Mouse (Mus musculus) lung, postnatal 10 days (tissue): ENCODE data around the gene Rpl38.
"Not testable (repeated sequence)": the region's sequence is repeated elsewhere in the genome, so short reads cannot be mapped to it uniquely, and the experiment has no call there.

ENCODE experiments used
- DNase-seq: peaks from one replicate; pipeline ENCODE4 v3.0.0; 2021

Rpl38 gene

DNA sequence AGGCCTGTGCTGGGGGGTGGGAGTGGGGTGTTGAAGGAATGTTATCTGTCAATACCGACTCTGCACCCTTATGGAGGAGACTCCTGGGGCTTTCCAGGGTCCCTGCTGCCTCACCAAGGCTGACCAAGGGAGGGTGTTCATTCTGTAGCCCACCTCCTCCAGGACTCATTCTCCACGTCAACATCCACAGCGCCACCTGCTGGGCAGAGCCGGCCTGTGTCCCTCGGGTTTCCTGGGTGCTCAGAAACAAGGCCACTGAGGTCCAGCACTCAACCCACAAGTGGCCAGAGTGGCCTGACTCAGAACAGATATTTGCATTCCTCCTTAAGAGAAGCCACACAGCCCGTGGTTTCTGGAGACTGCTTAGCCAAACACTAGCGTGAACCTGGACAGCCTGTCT is 10.6 kb upstream of the Rpl38 start:
- peak; percentile 78 for DNase-seq

DNA sequence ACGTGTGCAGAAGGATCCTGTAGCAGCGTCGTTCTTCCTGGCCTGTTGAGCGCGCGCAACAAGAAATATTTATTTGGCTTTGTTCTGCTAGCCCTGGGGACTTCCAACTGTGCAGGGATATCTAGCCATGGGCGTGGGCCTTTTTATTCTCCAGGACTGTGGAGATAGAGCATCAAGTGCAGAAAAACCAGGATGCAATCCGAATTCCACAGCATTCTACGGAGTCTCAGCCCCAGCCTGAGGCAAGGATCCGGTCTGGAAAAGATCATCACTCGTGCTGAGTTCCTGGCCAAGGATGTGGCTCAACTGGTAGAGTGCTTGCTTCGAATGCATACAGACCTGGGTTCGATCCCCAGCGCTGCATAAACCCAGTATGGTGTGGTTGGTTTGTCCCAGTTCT is 6.2 kb upstream of the Rpl38 start:
- DNase-seq, result no peak

DNA sequence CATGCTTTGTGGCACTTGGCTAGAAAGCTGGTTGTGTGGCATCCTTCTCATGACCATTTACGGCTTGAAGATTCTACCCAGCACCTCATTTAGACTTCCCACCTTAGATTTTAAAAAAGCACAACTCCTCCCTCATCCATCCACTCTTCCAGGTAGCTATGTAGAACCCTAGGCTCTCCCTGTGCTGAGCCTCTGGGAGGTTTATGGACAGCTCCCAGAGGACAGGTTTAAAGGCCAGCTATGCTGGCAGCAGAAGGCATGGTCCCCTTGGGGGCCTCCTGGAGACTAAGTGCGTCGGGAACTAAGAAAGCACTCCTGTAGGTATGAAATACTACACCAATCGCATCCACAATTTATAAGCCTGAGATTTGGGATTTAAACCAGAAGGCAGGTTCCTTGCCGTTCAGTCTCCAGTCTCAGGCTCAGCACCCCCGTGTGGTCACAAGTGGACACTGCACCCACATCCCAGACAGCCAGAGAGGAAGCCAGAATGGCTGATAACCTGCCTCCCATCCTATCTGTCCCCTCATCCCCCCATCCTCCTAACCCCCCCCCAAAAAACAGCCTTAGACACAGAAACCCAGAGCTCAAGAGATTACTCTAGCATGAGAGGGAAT is 5.5 kb upstream of the Rpl38 start:
- peak; percentile 77 for DNase-seq

DNA sequence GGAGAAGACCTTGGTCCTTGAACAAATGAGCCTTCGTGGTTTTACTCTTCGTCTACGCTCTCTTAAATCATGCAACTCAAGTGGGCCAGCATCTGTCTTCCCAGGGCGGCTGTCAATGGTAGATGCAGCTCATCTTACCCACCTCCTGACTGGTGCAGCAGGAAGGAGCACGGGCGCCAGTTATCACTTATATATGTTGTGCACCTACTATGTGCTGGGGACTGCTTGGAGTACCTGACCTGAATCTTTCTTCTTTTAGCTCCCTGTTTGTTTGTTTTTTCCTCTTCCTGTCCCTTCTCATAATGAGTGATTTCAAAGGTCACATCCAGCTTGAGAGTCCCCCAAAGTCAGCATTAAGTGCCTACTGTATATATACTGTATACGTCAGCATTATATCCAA is 4.2 kb upstream of the Rpl38 start:
- DNase-seq, result no peak

DNA sequence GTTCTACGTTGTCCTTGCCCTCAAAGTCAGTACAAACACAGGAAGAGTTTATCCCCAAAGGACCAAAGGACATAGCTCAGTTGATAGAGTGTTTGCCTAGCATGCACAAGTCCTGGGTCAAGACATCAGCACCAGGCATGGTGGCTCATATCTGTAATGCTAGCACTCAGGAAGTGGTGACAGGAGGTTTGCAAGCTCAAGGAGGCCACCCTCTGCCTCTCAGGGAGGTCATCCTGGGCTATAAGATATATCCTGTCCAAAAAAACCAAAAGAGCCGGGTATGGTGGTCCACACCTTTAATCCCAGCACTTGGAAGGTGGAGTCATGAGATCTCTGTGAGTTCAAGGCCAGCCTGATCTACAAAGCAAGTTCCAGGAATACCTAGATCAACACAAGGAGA is 2.9 kb upstream of the Rpl38 start:
- DNase-seq, result no peak

DNA sequence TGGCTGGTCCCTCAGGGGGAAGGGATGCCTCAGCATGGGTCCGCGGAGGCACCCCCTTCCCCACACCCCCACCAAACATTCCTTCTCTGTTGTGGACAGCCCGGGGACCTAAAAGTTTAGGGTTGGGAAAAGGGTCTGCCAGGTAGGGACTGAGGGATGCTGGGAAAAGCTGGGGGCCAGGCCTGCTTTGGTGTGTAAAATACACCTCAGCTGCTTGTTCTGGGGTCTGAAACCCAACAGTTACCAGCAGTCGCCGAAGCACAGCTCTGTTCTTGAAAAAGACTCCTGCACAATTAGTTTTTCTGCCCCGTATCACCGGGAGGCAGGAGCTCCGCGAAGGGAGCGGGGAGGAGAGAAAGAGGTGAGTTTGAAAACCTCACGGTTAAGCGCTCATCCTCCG is 1.5 kb upstream of the Rpl38 start:
- DNase-seq, result no peak

DNA sequence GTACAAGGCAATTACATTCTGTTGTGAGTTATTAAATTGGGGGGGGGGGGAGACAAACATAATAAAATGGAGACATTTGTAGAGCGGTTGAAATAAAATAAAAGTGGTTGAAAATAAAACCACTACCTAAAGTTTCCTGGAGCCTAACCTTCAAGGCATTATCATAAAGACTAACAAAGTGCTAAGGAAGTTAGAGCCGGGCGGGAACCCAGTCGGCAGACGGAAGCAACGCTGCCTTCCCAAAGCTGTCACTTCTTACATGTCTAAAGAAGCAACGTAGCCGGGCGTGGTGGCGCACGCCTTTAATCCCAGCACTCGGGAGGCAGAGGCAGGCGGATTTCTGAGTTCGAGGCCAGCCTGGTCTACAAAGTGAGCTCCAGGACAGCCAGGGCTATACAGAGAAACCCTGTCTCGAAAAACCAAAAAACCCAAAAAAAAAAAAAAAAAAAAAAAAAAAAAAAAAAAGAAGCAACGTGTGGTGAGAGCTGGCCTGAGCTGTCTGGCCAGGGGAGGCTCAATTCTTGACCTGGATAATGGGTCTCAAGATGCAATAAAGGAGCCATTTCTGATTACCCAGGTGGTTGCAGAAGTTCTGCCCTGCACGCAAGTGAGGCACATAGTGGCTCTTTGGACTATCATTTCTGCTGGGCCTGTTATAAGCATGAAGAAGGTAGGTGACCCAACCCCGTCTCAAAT is 940 bp upstream of the Rpl38 start:
- DNase-seq, result no peak

DNA sequence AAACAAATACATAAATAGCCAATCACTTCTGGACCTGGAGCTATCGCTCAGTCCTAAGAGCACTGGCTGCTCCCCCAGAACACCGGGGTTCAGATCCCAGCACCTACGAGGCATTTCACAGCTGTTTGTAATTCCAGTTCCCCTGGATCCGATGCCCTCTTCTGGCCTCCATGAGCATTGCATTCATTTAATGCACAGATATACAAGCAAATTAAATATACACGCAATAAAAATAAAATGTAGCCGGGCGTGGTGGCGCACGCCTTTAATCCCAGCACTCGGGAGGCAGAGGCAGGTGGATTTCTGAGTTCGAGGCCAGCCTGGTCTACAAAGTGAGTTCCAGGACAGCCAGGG is 415 bp upstream of the Rpl38 start:
- DNase-seq, result peak; percentile 37

DNA sequence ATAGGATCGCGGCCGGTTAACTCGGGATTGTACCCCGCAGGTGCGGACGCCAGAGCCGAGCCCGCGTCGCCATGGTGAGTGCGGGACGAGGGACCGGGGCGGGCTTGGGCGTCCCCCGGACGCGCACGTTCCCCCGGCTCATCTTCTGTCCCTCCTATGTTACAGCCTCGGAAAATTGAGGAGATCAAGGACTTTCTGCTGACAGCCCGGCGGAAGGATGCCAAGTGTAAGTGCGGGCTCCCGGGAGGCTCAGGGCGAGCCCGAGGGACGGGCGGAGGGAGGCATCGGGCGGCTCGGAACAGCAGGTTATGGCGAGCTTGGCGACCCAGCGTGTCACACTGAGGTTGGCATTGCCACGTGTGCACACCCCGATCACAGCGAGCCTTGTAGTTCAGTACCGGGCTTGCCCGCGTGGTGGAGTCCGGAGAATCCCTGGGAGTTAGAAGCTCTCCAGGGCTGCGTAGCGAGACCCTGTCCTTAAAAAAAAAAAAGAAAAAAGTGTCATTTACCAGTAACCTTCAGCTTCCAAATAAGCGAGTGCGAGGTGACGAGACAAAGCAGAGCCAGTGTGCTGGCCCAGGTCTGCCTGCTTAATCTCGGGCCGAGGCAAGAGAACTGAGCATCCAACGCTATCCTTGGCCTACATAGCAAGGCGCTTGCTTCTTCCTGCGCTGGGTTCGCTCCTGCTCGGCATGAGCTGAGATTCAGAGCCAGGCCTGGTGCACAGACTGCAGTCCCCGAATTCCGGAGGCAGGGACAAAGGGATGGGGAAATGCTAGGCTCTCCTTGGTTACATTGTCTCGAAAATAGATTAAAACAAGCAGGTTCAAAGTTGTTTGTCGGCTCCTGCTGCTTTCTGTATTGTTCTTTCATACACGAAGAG is 658 bp downstream of the Rpl38 start:
- peak; percentile 92 for DNase-seq

DNA sequence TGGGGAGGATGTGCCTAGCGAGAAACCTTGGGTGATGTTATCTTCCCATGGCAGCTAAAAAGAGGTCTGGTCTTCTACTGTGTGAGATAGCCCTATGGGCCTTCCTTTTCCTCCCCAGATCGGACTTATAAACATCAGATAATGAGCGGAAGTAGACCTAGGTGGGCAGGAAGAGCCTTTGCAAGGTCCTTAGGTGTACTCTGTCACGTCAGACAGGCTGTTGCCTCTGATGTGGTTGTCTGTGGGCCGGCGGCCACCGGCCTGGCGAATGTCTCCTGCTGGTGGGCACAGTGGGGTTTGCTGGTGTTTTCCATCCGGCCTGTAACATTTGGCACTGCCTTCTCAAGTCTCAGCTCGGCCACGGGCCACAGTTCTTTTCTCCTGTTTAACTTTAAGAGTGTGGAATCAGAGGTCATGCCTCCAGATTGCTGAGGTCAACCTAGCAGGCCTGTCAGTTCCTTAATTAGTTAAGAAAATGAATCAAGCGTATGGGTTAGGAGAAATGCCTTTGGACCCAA is 1.4 kb downstream of the Rpl38 start:
- peak; percentile 28 for DNase-seq

DNA sequence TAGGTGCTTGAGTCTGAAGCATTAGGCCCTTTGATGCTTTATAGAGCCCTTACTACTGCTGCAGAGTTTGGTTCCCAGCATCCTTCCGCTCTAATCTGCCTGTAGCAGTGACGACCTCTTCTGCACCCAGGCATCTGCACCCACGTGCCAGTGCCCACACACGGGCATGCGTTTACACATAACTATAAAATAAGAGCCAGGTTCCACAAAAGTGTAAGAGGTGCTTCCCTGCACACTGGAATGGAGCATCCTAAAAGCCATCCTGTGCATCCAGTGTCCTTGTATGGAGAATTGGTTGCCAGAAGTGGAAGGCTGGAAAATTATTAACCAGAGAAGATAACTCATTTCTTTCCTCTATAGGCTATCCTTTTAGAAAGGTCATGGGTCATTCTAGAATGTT is 2.8 kb downstream of the Rpl38 start:
- no peak for DNase-seq

DNA sequence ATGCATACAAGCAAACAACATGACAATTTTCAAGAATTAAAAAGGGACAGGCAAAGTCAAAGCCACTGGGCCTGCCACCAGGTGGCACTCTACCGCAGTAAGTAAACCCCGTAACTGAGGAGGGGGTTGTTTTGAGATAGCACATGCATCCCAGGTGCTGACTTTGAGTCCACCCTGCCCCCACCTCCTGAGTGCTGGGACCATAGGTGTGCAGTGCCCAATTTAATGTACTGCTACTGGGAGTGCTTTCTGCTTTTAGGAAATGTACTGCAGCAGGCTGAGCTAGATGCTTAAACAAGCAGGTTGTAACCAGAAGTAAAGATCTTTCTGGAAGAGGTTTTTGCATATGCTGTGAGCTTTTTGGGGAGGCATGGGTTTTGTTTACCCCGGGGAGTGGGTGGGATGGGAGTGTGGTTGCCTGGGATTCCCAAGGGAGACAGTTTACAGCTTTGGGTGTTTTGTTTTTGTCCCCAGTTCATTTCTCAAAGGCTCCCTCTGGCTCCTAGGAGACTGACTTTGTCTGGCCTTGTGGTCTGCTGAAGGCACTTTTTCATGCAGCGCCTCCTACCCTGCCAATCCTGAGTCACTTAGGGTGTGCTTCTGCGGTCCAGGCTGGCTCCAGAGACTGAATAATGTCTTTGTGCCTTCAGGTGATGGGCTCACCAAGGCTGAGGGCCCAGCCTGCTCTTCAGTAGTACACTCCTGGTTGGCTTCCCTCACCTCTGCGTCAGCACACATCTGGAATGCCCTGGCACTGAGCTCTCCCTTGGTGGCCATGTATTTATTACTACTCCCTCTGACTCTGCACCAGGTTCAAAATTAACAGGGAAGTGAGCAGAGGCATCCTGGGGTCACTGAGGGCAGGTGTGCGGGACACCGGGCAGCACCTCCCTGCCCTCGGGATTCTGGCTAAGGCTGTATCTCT is 4.7 kb downstream of the Rpl38 start:
- peak; percentile 60 for DNase-seq

DNA sequence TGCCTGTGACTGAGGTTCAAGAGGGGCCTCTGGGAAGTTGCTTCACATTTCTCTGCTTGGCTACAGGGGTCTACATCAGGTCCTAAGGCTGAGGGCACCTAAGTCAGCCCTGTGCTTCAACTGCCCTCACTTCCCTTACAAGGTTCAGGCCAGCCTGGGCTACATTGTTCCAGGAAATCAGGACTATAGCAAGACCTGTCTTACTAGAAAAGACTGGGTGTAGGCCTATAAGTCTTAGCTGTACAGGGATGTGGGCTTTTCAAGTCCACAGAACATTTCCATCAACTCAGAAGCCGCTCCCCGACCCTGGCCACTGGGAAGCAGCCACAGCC is 5.4 kb downstream of the Rpl38 start:
- no peak for DNase-seq

DNA sequence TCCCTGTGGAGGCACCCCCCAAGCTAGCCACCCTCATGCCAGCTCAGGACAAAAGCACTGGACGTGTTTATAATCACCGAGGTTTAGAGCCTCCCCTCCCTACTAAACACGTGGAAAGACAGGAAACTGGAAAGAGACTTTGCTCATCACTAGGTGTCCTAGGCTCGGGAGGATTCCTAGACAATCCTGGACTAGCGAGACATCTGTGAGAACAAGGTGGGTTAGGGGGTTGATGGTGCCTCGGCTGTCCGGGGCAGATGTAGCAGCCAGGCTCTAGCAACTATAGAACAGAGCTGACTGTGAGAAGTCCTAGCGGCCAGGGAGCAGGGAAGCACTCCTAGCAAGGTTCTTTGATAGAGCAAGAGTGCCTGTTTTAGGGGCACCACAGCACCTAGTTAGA is 5.9 kb downstream of the Rpl38 start:
- no peak for DNase-seq

DNA sequence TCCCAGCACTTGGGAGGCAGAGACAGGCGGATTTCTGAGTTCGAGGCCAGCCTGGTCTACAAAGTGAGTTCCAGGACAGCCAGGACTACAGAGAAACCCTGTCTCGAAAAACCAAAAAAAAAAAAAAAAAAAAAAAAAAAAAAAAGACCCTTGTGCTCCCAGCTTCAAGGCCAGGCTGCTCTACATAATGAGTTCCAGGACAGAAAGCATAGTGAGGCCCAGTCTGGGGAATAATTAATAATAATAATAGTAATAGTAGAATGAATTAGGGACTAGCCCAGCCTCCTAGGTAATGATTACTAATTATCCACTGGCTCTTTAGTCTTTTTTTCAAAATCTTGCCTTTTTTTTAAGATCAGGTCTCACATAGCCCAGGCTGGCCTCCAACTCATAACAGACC is 6.5 kb downstream of the Rpl38 start:
- DNase-seq, result not testable (repeated sequence)

DNA sequence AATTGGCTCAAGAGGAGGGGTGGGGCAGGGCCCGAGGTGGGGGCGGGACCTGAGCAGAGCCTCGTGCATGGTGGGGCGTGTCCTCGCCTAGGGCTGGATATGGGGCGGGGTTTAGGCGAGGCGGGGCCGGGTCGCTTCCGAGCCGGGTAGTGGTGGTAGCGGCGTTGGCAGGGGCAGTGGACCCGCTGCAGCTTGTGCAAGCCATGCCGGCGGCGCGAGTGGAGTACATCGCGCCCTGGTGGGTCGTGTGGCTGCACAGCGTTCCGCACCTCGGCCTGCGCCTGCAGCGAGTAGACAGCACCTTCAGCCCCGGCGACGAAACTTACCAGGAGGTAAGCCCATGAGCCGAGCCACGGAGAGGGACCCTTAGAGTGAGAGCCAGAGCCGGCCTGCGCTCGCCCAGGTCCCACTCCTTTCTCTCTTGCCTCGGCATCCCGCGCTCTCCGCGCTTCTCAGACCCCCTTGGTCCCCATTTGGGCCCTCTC is 7.1 kb downstream of the Rpl38 start, which contains the start of gene Ttyh2:
Gene Ttyh2 (plus strand): TSS at position 91 of the 485 bp plus-strand sequence.
- DNase-seq, result peak; percentile 94

DNA sequence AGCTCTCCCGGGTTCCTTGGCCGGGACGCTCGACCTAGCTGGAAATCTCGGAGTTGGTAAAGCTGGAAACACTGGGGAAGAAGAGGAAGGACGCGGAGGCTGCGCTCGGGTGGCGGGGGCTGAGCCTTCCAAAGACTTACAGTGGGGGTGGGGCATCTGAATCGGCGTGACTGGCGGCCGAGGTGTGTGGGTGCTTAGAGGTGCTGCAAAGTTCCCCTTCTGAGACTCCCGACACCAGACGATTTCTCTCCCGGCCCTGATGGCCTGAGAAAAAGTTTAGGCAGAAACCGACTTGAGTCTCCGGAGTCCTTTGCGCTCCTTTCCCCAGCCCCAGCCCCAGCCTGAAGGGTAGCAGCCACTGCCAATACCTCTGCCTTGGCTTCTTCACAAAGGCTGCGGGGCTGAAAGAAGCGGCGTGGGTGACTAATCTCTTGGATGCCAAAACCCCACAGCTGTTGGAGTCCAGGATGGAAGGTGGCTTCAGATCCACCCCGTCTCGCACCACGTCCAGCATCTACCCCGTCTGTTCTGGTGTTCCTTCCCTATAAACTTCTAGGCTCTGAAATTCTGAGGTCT is 7.6 kb downstream of the Rpl38 start:
- peak; percentile 56 for DNase-seq

DNA sequence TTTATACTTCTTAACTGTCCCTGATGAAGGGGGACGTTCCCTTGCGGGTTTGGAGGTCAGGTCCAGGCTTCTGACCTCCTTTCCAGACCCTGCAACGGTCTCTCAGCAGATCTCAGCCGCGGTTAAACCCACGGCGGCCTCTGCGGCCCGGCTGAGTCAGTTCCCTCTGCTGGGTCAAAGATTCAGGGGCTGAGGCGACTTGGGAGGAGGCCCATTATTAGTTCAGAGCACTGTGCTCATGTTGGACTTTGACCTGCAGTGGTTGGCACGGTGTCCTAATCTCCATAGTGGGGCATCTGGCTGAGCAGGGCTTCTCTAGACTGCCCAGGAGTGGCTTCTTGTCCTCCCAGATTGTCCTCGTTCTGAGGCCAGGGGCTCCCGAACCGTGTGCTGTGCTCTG is 8.1 kb downstream of the Rpl38 start:
- DNase-seq, result peak; percentile 35

DNA sequence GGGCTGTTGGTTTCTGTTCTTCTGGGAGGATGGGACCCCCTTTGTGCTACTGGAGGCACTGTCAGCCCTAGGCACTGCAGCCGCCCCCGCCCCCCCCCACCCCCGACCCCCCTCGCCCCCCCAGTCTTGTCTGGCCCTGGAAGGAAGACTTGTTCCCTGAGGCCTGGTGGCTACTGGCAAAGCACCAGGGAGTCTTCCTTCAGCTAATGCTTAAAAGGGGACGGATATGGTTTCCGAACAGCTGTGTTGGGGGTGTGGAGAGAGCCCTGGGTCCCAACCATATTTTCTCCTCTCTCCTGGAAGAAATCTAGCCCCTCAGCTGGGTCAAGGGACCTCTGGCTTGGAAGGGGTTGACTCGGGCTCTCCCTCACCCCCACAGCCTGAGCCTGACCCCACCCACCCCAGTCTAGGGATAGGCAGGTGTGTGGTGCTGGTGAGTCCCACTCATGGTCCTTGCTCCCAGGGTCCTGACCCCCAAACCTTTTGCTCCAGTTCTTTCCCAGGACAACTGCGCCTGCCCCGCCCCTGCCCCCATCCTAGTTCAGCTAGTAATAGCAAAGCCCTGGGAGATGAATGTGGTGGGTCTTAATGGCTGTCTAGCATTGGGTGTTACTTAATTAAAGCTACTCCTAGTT is 8.7 kb downstream of the Rpl38 start:
- peak; percentile 45 for DNase-seq

DNA sequence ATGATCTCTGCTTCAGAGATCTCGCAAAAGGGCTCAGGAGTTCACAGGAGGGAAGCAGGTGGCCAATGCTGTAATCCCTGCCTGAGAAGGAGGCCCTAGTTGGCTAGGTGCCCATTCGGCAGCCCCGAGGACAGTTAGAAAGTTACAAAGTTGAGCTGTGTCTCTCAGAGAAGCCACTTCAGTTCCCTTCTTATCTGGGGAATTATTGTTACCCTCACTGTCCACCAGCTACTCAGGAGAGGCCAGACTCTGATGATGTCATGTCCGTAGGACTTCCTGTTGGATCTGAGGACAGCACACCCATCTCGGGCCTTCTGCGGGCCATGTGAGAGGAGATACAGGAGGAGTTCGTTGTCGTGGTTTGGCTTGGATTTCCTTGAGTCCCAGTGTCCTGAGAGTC is 11.3 kb downstream of the Rpl38 start:
- DNase-seq, result peak; percentile 64

DNA sequence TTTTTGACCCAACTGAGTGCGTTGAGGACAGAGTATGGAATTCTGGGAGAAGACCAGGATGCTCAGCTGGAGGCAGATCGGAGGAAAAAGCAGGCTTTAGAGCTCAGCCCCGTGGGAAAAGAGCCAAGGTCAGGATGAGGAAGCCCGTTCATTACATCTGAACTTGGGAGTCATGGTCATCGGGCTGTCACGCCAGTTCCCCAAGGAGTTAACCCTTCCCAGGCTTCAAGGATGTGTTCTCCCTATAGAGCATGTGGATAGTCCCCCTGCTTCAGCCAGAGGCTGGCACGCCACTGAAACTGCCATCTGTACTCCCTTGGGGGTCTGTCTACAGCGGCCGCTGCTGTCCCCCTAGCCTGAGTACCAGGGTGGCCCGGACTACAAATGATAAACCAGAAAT is 12.0 kb downstream of the Rpl38 start:
- DNase-seq, result peak; percentile 64

DNA sequence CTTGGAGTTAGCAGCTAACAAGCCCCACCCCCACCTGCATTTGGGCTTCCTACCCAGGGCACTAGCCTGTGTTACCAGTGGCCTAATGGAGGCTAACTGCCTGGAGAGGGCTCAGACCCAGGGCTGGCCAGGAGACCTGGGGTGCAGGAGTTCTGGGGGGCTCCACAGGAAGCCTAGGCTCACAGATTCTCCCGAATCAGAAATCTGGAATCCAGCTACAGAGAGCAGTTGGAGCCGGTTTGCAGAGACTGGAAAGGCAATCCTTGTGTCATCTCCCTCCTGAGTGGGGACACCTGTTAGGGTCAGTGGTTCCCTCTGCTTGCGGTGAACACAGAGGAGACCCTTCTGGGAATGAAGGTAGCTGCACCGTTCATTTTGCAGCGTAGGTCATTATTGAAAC is 12.7 kb downstream of the Rpl38 start:
- no peak for DNase-seq
